Mouse (Mus musculus) retina, embryonic 14.5 days (tissue): ENCODE measurements around the gene Vgll4.
A peak's percentile ranks its signal among the peaks of the same experiment; 100 is the strongest.

Source experiments
- DNase-seq: peaks from one replicate; pipeline ENCODE4 v3.0.0-alpha.2; 2015; ENCODE audit warnings: low spot score

The Vgll4 gene

DNA sequence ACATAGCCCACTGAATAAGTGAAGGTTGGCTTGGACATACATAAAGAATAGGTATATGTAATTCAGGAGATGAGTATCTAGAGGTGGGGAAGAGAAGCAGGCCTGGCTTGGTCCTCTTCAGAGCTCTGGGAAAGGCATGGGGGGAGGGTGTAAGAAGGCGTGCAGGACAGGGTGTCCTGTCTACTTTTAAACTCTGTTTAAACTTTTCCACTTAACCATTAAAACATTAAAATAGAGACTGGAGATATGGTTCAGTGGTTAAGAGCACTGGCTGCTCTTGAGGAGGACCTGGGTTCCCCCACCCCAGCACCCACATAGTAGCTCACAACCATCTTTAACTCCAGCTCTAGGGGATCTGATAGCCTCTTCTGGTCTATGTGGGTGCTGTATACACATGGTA lies 3.2 kb upstream of the Vgll4 start:
- no peak for DNase-seq

DNA sequence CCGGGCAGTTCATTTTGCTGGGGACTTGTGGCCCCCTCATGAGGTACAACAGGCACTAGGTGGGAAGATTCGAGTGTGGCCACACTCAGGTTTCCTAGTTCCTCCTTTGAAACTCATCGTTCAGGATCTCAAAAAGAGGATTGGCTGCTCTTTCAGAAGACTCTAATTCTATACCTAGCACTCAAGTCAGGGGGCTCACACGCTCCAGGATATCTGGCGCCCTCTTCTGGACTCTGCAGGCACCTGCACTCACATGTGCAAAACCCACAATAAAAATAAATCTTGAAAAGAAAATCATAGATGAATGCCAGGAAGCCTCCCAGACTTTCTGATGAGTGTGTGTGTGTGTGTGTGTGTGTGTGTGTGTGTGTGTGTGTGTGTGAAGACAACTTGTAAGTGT lies 1.1 kb upstream of the Vgll4 start:
- no peak for DNase-seq

DNA sequence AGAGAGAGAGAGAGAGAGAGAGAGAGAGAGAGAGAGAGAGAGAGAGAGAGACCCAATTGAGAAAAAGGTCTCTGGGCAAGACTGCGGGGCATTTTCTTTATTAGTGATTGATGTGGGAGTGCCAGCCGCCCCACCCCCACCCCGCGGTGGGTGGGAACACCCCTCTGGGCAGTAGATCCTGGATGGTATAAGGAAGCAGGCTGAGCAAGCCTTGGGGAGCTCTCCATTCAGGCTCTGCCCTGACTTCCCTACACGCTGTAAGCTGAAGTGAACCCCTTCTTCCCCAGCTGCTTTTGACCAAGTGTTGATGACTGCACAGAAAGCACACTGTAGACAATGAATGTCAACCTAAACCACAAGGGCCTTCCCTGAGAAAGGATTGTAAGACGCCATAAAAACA lies 592 bp upstream of the Vgll4 start:
- no peak for DNase-seq

DNA sequence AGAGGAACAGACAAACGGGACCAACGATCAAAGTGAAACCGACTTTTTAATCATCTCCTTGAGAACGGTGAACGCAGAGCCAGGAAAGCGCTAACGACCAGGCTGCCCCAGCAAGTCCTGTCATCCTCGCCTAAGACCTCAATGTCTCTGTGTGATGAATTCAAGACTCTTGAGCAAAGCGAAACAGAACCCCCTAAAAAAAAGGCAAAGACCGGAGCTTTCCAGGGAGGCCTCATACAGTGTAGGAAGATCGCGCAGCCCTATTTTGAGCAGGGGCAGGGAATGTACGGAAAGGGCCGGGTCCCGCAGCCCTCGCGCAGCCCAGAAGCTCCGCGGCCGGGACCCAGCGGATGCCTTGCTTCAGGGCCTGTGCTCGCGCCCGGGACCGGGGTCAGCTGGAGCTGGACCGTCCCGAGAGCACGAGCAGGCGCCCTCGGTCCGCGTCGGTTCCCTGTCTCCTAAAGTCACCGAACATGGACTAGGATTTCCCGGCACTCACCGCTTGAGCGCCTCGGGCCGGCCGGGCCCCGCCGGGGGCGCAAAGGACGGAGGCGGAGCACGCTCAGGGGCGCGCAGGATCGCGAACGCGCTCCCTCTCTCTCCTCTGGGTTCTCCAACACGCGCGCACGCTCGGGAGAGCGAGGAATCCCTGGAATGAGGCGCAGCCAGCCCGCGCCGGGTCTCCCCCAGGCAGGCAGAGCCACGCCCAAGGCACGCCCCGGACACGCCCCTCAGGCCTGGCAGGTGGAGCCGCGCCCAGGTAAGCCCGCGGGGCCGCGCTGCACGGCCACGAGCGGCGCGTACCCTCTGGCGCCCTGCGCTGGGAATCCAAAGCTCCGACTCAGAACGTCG lies 1.2 kb downstream of the Vgll4 start:
- DNase-seq = peak; percentile 71

DNA sequence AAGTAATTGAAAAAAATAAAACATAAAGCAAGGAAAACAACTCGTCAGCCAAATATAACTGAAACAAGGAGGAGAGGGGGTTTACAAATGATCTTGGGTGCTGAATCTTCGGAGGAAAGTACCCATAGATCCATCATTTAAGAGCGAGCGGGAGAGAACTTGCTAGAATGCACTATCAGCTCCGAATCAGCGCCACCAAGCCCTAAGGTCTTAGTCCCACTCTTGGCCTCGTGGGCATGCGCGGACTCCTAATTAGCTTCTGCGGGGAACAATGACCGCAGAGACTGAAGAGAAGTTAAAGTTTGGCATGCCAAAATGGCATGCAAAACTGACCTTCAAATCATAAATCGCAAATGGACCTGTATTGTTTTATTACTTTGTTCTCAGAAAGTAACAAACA lies 2.2 kb downstream of the Vgll4 start:
- DNase-seq = peak; percentile 65

DNA sequence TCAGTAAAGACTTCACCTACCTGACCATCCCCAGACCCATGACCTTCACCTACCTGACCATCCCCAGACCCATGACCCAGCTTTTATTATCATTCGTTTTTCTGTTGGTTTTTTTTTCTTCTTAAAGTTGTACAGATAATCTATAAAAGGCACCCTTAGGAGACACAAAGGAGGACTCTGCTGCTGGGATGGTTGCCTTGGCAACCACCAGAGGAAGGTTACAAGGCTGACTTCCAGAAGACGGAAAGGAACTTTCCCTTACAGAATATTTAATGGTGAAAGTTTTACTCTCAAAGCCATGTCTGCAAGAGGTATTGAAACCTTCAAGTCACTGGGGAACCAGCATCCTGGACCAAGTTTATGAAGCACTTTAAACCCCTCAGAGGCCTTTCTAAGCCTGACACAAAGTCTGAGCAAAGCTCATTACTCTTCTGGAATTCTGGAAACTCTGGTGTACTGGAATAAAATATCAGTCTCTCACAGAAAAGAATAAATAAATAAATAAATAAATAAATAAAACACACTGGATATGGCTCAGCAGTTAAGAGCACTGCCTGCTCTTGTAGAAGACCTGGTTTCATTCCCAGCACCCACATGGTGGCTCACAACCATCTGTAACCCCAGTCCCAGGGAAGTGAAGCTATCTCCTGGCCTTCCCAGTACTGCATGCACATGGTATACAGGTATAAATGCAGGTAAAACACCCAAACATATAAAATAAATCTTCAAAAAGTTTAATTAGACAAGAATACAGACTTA lies 3.2 kb downstream of the Vgll4 start:
- DNase-seq = no peak

DNA sequence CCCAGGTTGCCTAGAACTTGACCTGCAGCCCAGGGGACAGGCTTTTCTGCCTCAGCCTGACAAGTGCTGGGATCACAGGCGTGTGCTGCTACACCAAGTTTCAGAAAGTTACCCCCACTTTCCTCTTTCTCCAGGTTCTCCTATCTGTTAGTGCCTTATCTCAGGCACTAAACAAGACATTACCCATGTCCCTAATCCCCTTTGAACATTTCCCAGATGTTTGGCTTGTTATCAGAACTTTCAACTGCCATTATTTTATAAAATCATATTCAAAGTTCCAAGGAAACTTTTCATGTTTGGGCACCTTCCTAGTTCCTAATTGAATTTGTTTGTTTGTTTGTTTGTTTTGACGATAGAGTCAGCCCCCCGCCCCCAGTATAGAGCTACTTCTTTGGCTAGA lies 4.0 kb downstream of the Vgll4 start:
- no peak for DNase-seq

DNA sequence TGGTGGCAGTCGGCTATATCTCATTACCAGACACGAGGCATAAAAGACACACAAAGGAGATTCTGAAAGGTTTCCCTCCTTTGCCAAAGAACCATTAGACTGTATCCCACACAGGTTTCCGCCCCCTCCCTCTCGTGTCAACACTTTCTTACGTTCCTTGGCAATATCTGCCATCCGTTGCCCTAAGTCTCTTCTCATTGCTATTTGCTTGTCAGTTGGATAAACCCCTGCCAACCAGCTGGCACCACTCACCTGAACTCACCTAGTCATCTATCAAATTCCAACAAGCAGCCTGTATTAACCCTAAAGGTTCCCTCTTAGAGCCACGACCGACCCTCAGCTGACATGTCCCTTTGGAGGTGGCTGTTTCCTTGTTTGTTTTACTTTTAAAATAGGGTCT lies 4.4 kb downstream of the Vgll4 start:
- no peak for DNase-seq

DNA sequence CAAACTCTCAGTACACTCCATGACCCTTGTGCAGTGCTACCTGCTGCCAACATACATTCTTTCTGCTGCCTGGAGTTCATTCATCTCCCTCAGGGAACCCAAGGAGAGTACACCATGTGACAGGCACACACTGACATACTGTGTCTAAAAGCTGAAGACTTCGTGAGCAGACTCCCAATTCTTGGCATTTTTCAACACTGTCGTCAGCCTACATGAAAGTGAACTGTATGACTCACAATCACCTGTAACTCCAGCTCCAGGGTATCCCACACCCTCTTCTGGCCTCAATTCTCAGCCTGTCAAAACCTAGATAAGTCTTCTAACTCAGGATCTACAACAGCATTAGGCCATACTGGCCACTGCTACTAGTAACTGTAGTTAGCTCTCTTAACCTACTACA lies 5.6 kb downstream of the Vgll4 start:
- DNase-seq = no peak

DNA sequence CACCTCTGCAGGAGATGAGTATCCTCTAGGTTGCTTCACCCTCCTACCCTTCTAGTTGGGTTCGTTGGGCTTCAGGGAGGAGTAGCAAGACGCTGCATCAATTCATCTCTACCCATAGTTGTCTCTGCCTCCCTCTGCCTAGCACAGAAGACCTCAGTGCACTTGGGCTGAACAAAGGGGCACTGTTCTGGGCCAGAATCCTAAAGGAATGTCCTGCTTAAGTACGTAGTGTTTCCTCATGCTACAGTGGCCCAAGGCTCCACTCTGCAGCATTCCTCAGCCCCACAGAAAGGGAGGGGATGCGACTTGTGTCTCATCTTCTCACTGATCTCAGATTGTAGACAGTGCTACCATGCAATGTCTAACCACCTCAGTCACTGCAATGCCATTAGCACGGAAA lies 6.2 kb downstream of the Vgll4 start:
- DNase-seq = no peak

DNA sequence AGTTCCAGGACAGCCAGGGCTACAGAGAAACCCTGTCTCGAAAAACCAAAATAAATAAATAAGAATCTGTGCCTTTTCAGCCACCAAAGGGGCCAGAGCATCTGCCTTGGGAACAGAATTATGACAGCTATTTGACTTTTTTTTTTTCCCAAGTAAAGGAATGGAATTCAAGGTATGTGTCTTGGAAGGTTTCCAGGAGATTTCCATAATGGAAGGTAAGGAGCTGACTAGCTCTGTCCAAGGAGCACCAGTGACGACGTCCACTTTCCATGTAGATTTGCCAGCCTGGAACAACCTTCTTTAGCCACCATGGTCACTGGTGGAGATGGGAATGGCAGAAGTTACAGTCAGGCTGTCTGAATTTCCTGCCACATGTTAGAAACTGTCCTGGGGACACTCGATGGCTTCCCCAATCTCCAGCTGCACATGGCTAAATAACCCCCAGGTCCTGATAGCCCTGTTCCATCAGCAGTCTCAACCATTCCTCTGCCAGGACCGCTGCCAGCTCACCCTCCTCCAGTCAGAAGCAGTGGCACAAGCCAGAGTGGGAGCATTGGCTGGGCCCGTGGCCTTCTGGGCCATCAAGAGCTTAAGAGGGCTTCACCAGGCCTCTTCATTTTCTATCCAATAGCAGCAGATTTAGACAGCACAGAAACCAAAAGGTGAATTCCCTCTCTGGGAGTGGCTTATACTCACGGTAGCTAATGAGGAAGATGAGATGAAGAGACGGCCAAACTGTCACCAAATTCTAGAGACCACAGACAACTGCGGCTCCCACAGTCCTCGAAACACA lies 8.3 kb downstream of the Vgll4 start:
- DNase-seq = no peak

DNA sequence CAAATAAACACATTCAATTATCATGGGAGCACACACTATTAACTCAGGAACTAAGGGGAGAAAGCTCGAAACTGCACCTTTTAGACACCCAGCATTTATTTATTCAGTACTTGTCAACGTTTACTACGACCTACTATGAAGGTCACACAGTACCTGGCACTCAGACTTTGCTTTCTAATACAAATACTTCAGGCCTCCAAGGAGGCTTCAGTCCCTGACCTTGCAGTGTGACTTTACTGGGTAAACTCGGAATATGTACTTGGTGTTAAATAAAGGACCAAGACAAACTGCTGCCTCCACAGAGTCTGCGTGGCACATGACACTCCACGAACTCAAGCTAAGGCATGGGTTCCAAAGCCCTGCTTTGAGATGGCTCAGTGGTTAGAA lies 10.8 kb downstream of the Vgll4 start:
- DNase-seq = no peak

DNA sequence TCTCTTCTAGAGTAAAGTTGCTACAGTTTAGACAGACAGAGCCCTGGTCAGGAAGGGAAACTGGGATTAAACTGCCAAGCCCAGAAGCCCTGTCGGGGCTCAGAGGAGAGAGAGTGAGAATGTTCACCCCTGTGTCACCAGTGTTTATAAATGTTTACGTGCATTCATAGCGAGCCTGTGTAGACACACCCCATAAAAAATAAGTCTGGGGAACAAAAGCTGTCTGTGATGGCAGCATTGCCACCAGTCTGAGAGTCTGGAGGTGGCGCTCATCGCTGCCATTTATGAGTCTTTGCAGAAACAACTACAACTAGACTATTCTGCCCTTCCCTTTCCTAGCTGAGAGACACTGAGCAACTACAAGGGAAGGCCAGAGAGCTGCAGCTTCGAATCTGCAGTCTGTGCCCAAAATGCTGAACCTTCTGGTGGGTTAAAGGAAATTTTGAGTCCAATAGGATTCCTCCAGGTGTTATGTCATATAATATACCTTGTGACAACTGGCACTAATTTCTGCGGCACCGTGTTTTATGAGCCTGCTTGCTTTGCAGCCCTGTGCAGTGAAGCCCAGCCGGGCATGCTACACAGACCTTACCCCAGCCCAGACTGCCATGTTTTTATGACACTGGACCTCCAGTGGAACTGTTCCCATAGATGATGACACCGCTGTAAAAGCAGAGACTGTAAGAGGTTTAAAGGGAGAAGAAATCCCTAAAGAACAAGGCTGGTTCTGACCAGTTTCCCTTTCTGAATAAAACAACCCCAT lies 11.4 kb downstream of the Vgll4 start:
- DNase-seq = no peak

DNA sequence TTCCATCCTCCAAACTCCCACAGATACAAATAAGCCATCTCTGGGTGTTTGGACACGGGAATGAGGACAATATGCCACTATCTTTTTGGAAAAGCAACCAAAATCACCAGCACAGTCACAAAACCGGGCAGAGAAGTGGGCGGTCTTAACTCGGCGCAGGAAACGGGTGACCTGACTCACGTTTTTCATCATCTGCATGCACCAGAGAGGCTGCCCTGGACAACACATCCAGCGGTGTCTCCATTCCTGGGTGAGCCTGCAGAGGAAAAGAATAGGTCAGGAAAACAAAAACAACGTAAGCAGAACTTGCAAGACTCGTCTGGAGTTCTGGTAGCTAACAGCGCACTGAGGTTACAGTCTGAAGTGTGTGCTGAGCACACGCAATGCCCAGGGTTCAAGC lies 12.0 kb downstream of the Vgll4 start:
- no peak for DNase-seq

DNA sequence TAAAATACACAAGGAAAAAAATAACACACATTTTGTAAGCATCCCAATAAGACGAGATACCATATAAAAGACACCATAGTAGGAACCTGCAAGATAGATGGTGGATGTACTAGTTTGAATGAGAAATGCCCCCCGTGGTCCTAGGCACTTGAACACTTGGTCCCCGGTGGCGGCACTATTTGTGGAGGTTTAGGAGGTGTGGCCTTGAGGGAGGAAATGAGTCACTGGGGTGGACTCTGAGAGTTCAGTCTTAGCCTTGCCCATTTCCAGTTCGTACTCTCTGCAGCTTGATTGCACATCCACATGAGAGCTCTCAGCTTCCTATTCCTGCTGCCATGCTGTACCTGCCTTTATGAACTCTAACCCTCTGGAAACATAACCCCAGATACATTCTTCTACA lies 15.3 kb downstream of the Vgll4 start:
- no peak for DNase-seq

DNA sequence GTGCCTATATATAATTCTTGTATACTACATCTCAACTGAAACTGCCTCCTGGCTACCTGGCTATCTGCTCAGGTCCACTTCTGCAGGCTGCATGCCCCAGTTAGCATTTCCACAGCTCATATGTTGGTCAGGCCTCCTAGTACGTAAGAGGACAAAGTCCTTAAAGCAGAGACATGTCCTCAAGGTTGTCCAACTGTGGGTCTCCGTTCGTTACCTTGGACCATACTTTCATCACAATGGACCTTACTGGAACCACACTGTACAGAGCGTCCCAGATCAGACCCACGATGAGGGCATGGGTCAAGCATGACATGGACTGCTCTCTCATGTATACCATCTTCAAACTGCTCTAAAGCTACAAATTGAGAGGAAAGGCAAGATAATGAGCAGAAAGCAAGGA lies 16.2 kb downstream of the Vgll4 start:
- no peak for DNase-seq

DNA sequence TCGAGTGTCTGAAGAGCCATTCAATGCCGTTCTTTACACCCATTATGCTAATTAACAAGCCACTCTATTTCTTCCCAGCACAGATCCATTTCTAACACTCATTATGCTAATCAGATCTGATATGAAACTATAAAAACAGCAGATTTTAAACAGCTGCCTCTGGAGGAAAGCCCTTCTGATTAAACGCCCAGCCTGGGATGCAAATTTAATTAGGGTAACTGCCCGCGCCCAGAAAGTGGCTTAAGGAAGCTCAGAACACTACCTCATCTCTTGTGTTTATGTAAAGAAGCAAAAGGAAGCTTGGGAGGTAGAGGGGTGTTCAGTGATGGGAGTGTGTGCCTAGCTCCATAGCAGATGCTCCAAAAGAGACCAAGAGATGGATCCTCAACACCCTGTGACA lies 17.4 kb downstream of the Vgll4 start:
- DNase-seq = no peak

DNA sequence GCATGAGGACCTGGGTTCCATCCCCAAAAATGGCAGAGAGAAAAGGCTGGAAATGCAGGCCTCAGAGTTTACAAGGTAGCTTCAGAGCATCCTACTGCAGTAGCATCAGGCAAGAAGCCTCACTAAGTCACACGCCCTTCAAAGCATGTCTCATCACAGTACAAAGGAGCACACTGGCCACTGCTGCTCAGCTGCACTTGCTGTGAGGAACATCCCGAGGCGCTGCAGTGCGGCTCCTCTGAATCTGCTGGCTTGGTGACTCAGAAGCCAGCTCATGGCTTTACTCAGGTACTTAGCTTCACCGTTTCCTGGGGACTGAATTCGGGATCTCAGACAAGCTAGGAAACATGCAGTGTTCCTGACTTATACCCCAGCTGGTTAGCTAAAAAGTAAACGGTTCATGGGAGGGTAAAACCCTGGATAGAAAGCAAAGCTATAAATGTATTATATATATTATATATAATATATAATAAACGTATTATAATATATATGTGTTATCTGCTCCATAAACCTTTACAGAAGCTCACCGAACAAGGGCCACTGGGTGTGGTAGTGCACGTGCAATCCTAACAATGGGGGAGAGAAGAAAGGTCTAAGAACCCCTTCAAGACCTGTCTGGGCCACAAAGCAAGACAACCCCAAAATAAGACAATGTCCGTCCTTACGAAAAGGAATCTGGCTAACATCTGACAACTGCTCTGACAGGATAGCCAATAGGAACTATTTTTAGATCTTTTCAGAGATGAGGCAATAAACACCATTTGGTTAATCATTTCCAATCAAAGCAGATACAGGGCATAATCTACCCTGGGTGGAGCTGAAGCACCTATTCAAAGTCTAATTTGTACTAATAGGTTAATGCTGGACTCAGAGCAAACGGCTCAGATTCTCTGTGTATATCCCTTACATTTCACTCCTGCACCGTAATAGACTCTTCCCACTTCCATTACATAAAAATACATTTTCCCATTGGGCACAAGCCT lies 25.0 kb downstream of the Vgll4 start:
- DNase-seq = no peak

DNA sequence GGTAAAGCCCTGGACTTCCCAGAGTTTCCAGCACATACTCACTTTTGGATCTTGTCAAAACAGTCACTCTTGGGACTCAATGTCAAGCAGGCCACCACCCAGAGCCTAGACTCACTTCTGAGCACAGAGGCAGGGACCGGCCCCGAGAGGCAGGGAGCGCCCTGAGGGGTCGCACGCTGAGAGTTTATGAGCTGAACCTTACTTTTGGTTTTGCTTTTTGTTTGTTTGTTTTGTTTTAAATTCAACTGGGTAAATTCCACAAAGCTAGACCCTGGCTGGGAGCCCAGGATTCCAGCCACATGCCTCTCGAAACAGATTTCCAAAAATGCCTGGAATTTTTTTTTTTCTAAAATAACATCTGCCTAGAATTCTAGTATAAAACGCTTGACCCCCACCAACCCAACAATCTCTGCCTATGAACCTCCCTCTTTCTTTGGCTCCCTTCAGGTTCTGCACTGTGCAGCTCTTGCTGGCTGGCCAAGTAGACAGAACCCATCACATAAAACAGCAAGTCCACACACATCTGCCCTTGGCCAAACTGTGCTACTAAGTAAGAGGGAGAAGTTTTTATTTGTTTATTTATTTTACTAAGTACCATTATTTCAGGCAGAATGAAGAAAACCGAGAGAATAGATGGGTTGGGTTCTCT lies 28.5 kb downstream of the Vgll4 start:
- no peak for DNase-seq

DNA sequence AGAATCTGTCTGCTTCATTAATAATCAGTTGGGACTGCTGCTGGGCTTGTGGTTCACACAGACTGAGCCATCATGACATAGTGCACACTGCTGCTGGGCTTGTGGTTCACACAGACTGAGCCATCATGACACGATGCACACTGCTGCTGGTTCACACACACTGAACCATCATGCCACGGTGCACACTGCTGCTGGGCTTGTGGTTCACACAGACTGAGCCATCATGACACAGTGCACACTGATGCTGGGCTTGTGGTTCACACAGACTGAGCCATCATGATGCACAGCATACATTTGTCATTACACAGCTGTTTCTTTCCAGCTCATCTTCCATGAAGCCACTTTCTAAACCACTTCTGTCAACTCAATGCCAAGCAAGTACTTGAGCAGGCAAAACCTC lies 30.1 kb downstream of the Vgll4 start:
- DNase-seq = no peak
